Mouse (Mus musculus): ENCODE measurements at regions not wholly inside any gene's neighbourhood (a gene's known extent, or its start where the extent isn't known, plus 50 kb on each side); places are given as distances from the start of the nearest gene placed in this dataset.

DNA sequence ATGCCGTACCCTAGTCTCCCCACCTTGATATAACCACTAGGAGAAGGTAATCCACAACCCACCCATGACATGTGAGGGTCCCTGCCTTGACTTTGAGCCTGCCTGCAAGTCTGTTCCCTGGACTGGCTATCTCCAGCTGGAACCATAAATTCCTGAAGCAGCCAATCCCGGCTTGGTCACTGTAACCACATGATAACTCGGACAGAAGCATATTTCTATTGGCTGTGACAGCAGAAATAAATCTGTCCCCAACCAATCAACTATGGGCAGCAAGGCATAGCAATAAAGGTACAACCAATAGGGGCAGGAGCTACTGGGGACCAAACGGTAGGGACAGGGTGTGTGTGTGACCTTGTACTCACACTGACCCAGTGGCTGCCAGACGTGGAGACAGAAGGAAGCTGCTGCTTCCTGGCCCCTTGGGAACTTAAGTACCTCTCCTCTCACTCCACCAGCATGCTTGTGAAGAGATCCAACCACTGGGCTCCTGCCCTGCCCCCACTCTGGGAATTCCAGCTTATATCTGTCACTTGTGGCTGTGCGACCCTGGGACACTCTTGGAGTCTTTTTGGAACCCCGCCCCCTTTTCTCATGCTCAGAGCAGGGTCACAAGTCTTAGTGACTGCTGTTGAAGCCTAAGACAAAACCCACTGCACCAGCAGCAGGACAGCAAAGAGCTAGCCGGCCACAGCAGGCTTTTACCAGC is 51.8 kb upstream of the Ttc34 start:
- DNase-seq, result no peak

- DNase-seq, result no peak
Observed at GRCm38 (mm10) chr4:154787190-154787589, 50.1 kb upstream of the Ttc34 start.

Measured in retina, postnatal 1 day (tissue).